9 mouse cellular contexts compared by ENCODE assay signal in genomic region chr6:31198340-31198739, GRCm38 (mm10).
"Had no signal": no experiment of that assay in that cellular context is flagged by ENCODE, and none has a peak within 500 bp of the region (broad histone marks: within the 10 kb centered on the region; RNA-seq: fewer than 3 reads in every experiment).

No protein-coding gene starts in this region.

- DNase-seq: kidney, adult 11 months; kidney, adult 9 months; liver, embryonic 13.5 days; lung, adult 2 months; midbrain, embryonic 14.5 days; right cerebral cortex, postnatal 25 days; spleen, adult 18-20 months; thymus, adult 18-20 months had no signal

- H3K4me3 ChIP-seq: liver, embryonic 13.5 days; stomach, embryonic 15.5 days had no signal

- H3K36me3 ChIP-seq: liver, embryonic 13.5 days; stomach, embryonic 15.5 days had no signal

- H3K27ac ChIP-seq: liver, embryonic 13.5 days; stomach, embryonic 15.5 days had no signal

- H3K4me1 ChIP-seq: liver, embryonic 13.5 days; stomach, embryonic 15.5 days had no signal

- H3K27me3 ChIP-seq: stomach, embryonic 15.5 days had no signal
